Mouse (Mus musculus): ENCODE data around the gene Sftpa1. TPM values are rescaled to one million over a fixed set of nuclear protein-coding genes. Genes with fewer than 3 reads are reported as not detected.

The Sftpa1 gene
- polyA plus RNA-seq (2012; fragmentation: generic; extraction: Trizol), result not detected

GRCm38 (mm10) chr14:41131540-41131939 is at the start of gene Sftpa1:
Gene Sftpa1 (plus strand): TSS chr14:41131782.
- Histone ChIP-seq H3K4me3 (no peak within 1 kb of the TSS), H3K4me2 (ENCODE audit: low read depth) (no peak within 1 kb of the TSS), H3K36me3 (ENCODE audit: control insufficient read depth, insufficient read depth) (no peaks in the 10 kb centered on the region), H3K79me2 (ENCODE audit: control insufficient read depth, insufficient read depth) (no peaks in the 10 kb centered on the region), H3ac (ENCODE audit: control insufficient read depth, insufficient read length) (no peak within 1 kb of the TSS), H3K27me3 (ENCODE audit: control insufficient read depth, insufficient read depth, insufficient read length) (peaks cover 6% of the 10 kb centered on the region)
- TF ChIP-seq SRF (IDR thresholded peaks at IDR 0.05; ENCODE audit: control insufficient read depth, insufficient read length, low read depth) (no peak), POLR2A (IDR thresholded peaks at IDR 0.05; ENCODE audit: insufficient read length, low read depth) (no peak), USF1 (IDR thresholded peaks at IDR 0.05; ENCODE audit: low read depth) (no peak), E2F4 (IDR thresholded peaks at IDR 0.05; ENCODE audit: insufficient read depth) (no peak), MAX (IDR thresholded peaks at IDR 0.05; ENCODE audit: low read depth) (no peak), REST (IDR thresholded peaks at IDR 0.05; ENCODE audit: insufficient read depth, insufficient read length) (no peak), TCF3 (IDR thresholded peaks at IDR 0.05; ENCODE audit: insufficient read length, low read depth) (no peak), CEBPB (IDR thresholded peaks at IDR 0.05; ENCODE audit: insufficient read depth, poor library complexity, severe bottlenecking) (no peak), POLR2AphosphoS2 (IDR thresholded peaks at IDR 0.05; ENCODE audit: insufficient read length, low read depth) (no peak), MYOG (IDR thresholded peaks at IDR 0.05; ENCODE audit: control insufficient read depth in 1 of 3, insufficient read depth in 1 of 3, insufficient read length in 2 of 3, low read depth in 2 of 3) (no peak), MYOD1 (IDR thresholded peaks at IDR 0.05; ENCODE audit: control insufficient read depth in 1 of 3, insufficient read length in 2 of 3, low read depth in 2 of 3) (no peak), TCF12 (IDR thresholded peaks at IDR 0.05; ENCODE audit: insufficient read depth, poor library complexity, severe bottlenecking) (no peak)

GRCm38 (mm10) chr14:41082408-41082807 is 49.2 kb upstream of the Sftpa1 start:
- H3K79me2 ChIP-seq (ENCODE audit: control insufficient read depth, insufficient read depth), result no peaks in the 10 kb centered on the region
- no peaks in the 10 kb centered on the region for H3K36me3 ChIP-seq (ENCODE audit: control insufficient read depth, insufficient read depth)
- no peak overlapping the region for H3ac ChIP-seq (ENCODE audit: control insufficient read depth, insufficient read length)
- no peak overlapping the region for H3K4me2 ChIP-seq (ENCODE audit: low read depth)
- no peaks in the 10 kb centered on the region for H3K27me3 ChIP-seq (ENCODE audit: control insufficient read depth, insufficient read depth, insufficient read length)
- no peak for TF ChIP-seq SRF (IDR thresholded peaks at IDR 0.05; ENCODE audit: control insufficient read depth, insufficient read length, low read depth)
- TF ChIP-seq USF1 (IDR thresholded peaks at IDR 0.05; ENCODE audit: low read depth), result no peak
- no peak for TF ChIP-seq POLR2A (IDR thresholded peaks at IDR 0.05; ENCODE audit: insufficient read length, low read depth)
- TF ChIP-seq TCF3 (IDR thresholded peaks at IDR 0.05; ENCODE audit: insufficient read length, low read depth), result no peak
- no peak for TF ChIP-seq POLR2AphosphoS2 (IDR thresholded peaks at IDR 0.05; ENCODE audit: insufficient read length, low read depth)
- no peak for TF ChIP-seq E2F4 (IDR thresholded peaks at IDR 0.05; ENCODE audit: insufficient read depth)
- no peak for TF ChIP-seq REST (IDR thresholded peaks at IDR 0.05; ENCODE audit: insufficient read depth, insufficient read length)
- TF ChIP-seq CEBPB (IDR thresholded peaks at IDR 0.05; ENCODE audit: insufficient read depth, poor library complexity, severe bottlenecking), result no peak
- H3K4me3 ChIP-seq, result no peak overlapping the region

- Histone ChIP-seq H3K79me2 (ENCODE audit: control insufficient read depth, insufficient read depth) (no peaks in the 10 kb centered on the region), H3K27me3 (ENCODE audit: control insufficient read depth, insufficient read depth, insufficient read length) (no peaks in the 10 kb centered on the region), H3K4me3 (no peak overlapping the region), H3K36me3 (ENCODE audit: control insufficient read depth, insufficient read depth) (no peaks in the 10 kb centered on the region), H3K4me2 (ENCODE audit: low read depth) (no peak overlapping the region), H3ac (ENCODE audit: control insufficient read depth, insufficient read length) (no peak overlapping the region)
- TF ChIP-seq USF1 (IDR thresholded peaks at IDR 0.05; ENCODE audit: low read depth), result no peak
- TF ChIP-seq POLR2AphosphoS2 (IDR thresholded peaks at IDR 0.05; ENCODE audit: insufficient read length, low read depth), result no peak
- no peak for TF ChIP-seq SRF (IDR thresholded peaks at IDR 0.05; ENCODE audit: control insufficient read depth, insufficient read length, low read depth)
- TF ChIP-seq E2F4 (IDR thresholded peaks at IDR 0.05; ENCODE audit: insufficient read depth), result no peak
- TF ChIP-seq REST (IDR thresholded peaks at IDR 0.05; ENCODE audit: insufficient read depth, insufficient read length), result no peak
- TF ChIP-seq MYOG (IDR thresholded peaks at IDR 0.05; ENCODE audit: control insufficient read depth in 1 of 3, insufficient read depth in 1 of 3, insufficient read length in 2 of 3, low read depth in 2 of 3), result no peak
- no peak for TF ChIP-seq TCF12 (IDR thresholded peaks at IDR 0.05; ENCODE audit: insufficient read depth, poor library complexity, severe bottlenecking)
- TF ChIP-seq POLR2A (IDR thresholded peaks at IDR 0.05; ENCODE audit: insufficient read length, low read depth), result no peak
- no peak for TF ChIP-seq TCF3 (IDR thresholded peaks at IDR 0.05; ENCODE audit: insufficient read length, low read depth)
- no peak for TF ChIP-seq MYOD1 (IDR thresholded peaks at IDR 0.05; ENCODE audit: control insufficient read depth in 1 of 3, insufficient read length in 2 of 3, low read depth in 2 of 3)
- TF ChIP-seq CEBPB (IDR thresholded peaks at IDR 0.05; ENCODE audit: insufficient read depth, poor library complexity, severe bottlenecking), result no peak
- no peak for TF ChIP-seq MAX (IDR thresholded peaks at IDR 0.05; ENCODE audit: low read depth)
These were observed 44.1 kb upstream of the Sftpa1 start for GRCm38 (mm10) chr14:41087509-41087908.

GRCm38 (mm10) chr14:41090777-41091176 is 40.8 kb upstream of the Sftpa1 start:
- TF ChIP-seq POLR2AphosphoS2 (IDR thresholded peaks at IDR 0.05; ENCODE audit: insufficient read length, low read depth), result no peak
- Histone ChIP-seq H3K4me3 (no peak overlapping the region), H3ac (ENCODE audit: control insufficient read depth, insufficient read length) (no peak overlapping the region), H3K79me2 (ENCODE audit: control insufficient read depth, insufficient read depth) (no peaks in the 10 kb centered on the region), H3K27me3 (ENCODE audit: control insufficient read depth, insufficient read depth, insufficient read length) (no peaks in the 10 kb centered on the region), H3K36me3 (ENCODE audit: control insufficient read depth, insufficient read depth) (no peaks in the 10 kb centered on the region), H3K4me2 (ENCODE audit: low read depth) (no peak overlapping the region)

- no peaks in the 10 kb centered on the region for H3K27me3 ChIP-seq (ENCODE audit: control insufficient read depth, insufficient read depth, insufficient read length)
- H3K79me2 ChIP-seq (ENCODE audit: control insufficient read depth, insufficient read depth), result no peaks in the 10 kb centered on the region
- no peak overlapping the region for H3K4me2 ChIP-seq (ENCODE audit: low read depth)
- H3K36me3 ChIP-seq (ENCODE audit: control insufficient read depth, insufficient read depth), result no peaks in the 10 kb centered on the region
- TF ChIP-seq SRF (IDR thresholded peaks at IDR 0.05; ENCODE audit: control insufficient read depth, insufficient read length, low read depth), result no peak
- TF ChIP-seq MYOG (IDR thresholded peaks at IDR 0.05; ENCODE audit: control insufficient read depth in 1 of 3, insufficient read depth in 1 of 3, insufficient read length in 2 of 3, low read depth in 2 of 3), result no peak
- no peak for TF ChIP-seq USF1 (IDR thresholded peaks at IDR 0.05; ENCODE audit: low read depth)
- no peak for TF ChIP-seq TCF3 (IDR thresholded peaks at IDR 0.05; ENCODE audit: insufficient read length, low read depth)
- TF ChIP-seq POLR2A (IDR thresholded peaks at IDR 0.05; ENCODE audit: insufficient read length, low read depth), result no peak
- no peak for TF ChIP-seq MYOD1 (IDR thresholded peaks at IDR 0.05; ENCODE audit: control insufficient read depth in 1 of 3, insufficient read length in 2 of 3, low read depth in 2 of 3)
- no peak for TF ChIP-seq TCF12 (IDR thresholded peaks at IDR 0.05; ENCODE audit: insufficient read depth, poor library complexity, severe bottlenecking)
- no peak for TF ChIP-seq CEBPB (IDR thresholded peaks at IDR 0.05; ENCODE audit: insufficient read depth, poor library complexity, severe bottlenecking)
- no peak for TF ChIP-seq POLR2AphosphoS2 (IDR thresholded peaks at IDR 0.05; ENCODE audit: insufficient read length, low read depth)
- no peak for TF ChIP-seq E2F4 (IDR thresholded peaks at IDR 0.05; ENCODE audit: insufficient read depth)
- no peak for TF ChIP-seq REST (IDR thresholded peaks at IDR 0.05; ENCODE audit: insufficient read depth, insufficient read length)
- TF ChIP-seq MAX (IDR thresholded peaks at IDR 0.05; ENCODE audit: low read depth), result no peak
- no peak overlapping the region for H3ac ChIP-seq (ENCODE audit: control insufficient read depth, insufficient read length)
- H3K4me3 ChIP-seq, result no peak overlapping the region
These were observed 37.5 kb upstream of the Sftpa1 start for GRCm38 (mm10) chr14:41094114-41094513.

All from myocyte (in vitro differentiated cells).